Mouse (Mus musculus) liver, postnatal 0 days (tissue): ENCODE measurements around the gene Abhd6. TPM values are rescaled to one million over a fixed set of nuclear protein-coding genes. Genes with fewer than 3 reads are reported as not detected.

Source experiments
- ATAC-seq: fragments of 200-750 bp; cut with Nextera tagmentation; 2 replicates; pipeline ENCODE4 v1.8.0; 2017; ENCODE audit warnings: mild to moderate bottlenecking, moderate library complexity
- DNase-seq: peaks from one replicate; pipeline ENCODE4 v3.0.0-alpha.2; 2016
- H3K27ac ChIP-seq: fragments of 300-500 bp; sonication (generic); 2 replicates; pipeline ENCODE4 v1.5.1; 2014; ENCODE audit warnings: antibody characterized with exemption, moderate library complexity, mild to moderate bottlenecking, low read depth
- H3K27me3 ChIP-seq: fragments of 300-500 bp; sonication (generic); 2 replicates; pipeline ENCODE4 v1.6.1; 2014; ENCODE audit warnings: low read length, control low read depth, mixed read lengths; ENCODE audit not compliant: insufficient read depth
- H3K36me3 ChIP-seq: fragments of 300-500 bp; sonication (generic); replicated peaks from 2 replicates; pipeline ENCODE4 v1.6.1; 2014; ENCODE audit warnings: mild to moderate bottlenecking, control low read depth, low read length, moderate library complexity, mixed read lengths; ENCODE audit not compliant: insufficient read depth
- H3K4me1 ChIP-seq: fragments of 300-500 bp; sonication (generic); 2 replicates; pipeline ENCODE4 v1.6.1; 2014; ENCODE audit warnings: antibody characterized with exemption, mild to moderate bottlenecking, control low read depth; ENCODE audit not compliant: insufficient read depth
- H3K4me2 ChIP-seq: fragments of 300-500 bp; sonication (generic); 2 replicates; pipeline ENCODE4 v1.6.1; 2014; ENCODE audit warnings: low read depth, mild to moderate bottlenecking, low read length, moderate library complexity, mixed read lengths
- H3K4me3 ChIP-seq: fragments of 300-500 bp; sonication (generic); 2 replicates; pipeline ENCODE4 v1.5.1; 2014; ENCODE audit warnings: low read depth, low read length
- H3K9ac ChIP-seq: fragments of 300-500 bp; sonication (generic); replicated peaks from 2 replicates; pipeline ENCODE4 v1.6.1; 2014; ENCODE audit warnings: mild to moderate bottlenecking, moderate library complexity
- H3K9me3 ChIP-seq: fragments of 300-500 bp; sonication (generic); 2 replicates; pipeline ENCODE4 v1.6.1; 2016; ENCODE audit warnings: mild to moderate bottlenecking, control low read depth, low read length, mixed read lengths
- CTCF ChIP-seq: sonication (generic); IDR thresholded peaks from 2 replicates; pipeline ENCODE4 v1.5.1; 2016; ENCODE audit warnings: antibody characterized with exemption, low read depth
- EP300 ChIP-seq: IDR thresholded peaks from 2 replicates; pipeline ENCODE4 v1.6.1; 2016; ENCODE audit warnings: antibody characterized with exemption, low read depth, mild to moderate bottlenecking
- WGBS: fragments of 180-500 bp; shearing (Covaris S2); extraction: QIAGEN DNeasy Blood & Tissue Kit; methylation state at CpG from one replicate; pipeline ENCODE4 v1.1.7; 2014; ENCODE audit not compliant: insufficient replicate concordance; 5-methylcytosine and 5-hydroxymethylcytosine counted together
- polyA plus RNA-seq: library from polyadenylated mRNA; unstranded; fragments of >200 nt; fragmentation: Nextera tagmentation; extraction: Ambion mirVana; gene quantifications from 2 replicates; pipeline ENCODE4 v1.2.1, GENCODE M21; 2015

The Abhd6 gene
- polyA plus RNA-seq, 1 experiment from 2014 or later = 34.0 TPM

GRCm38 (mm10) chr14:8051869-8052268 is 49.2 kb downstream of the Abhd6 start:
- no peak overlapping the region for H3K9ac ChIP-seq
- H3K27me3 ChIP-seq = no peaks in the 10 kb centered on the region
- no peaks in the 10 kb centered on the region for H3K4me1 ChIP-seq
- 82% methylated on average over 2 of the region's 2 CpGs for WGBS
- DNase-seq = no peak
- H3K36me3 ChIP-seq = peaks cover 2% of the 10 kb centered on the region; the same call in 1 of the 2 replicates
- no peaks in the 10 kb centered on the region for H3K9me3 ChIP-seq
- no peak overlapping the region for H3K4me2 ChIP-seq
- no peak overlapping the region for H3K4me3 ChIP-seq
- no peak for TF ChIP-seq CTCF
- TF ChIP-seq EP300 = no peak
- ATAC-seq = no peak
- H3K27ac ChIP-seq = no peak overlapping the region

GRCm38 (mm10) chr14:8052661-8053060 is 50.0 kb downstream of the Abhd6 start:
- DNase-seq = no peak
- no peak overlapping the region for H3K9ac ChIP-seq
- no peaks in the 10 kb centered on the region for H3K4me1 ChIP-seq
- ATAC-seq = no peak
- H3K4me3 ChIP-seq = no peak overlapping the region
- no peak overlapping the region for H3K27ac ChIP-seq
- no peaks in the 10 kb centered on the region for H3K27me3 ChIP-seq
- WGBS = 97% methylated on average over 7 of the region's 7 CpGs
- H3K4me2 ChIP-seq = no peak overlapping the region
- TF ChIP-seq EP300 (no peak), CTCF (no peak)
- H3K9me3 ChIP-seq = no peaks in the 10 kb centered on the region
- 0 out of 2 replicates have a peak, but pooled peaks cover 2% of the 10 kb centered on the region for H3K36me3 ChIP-seq

DNA sequence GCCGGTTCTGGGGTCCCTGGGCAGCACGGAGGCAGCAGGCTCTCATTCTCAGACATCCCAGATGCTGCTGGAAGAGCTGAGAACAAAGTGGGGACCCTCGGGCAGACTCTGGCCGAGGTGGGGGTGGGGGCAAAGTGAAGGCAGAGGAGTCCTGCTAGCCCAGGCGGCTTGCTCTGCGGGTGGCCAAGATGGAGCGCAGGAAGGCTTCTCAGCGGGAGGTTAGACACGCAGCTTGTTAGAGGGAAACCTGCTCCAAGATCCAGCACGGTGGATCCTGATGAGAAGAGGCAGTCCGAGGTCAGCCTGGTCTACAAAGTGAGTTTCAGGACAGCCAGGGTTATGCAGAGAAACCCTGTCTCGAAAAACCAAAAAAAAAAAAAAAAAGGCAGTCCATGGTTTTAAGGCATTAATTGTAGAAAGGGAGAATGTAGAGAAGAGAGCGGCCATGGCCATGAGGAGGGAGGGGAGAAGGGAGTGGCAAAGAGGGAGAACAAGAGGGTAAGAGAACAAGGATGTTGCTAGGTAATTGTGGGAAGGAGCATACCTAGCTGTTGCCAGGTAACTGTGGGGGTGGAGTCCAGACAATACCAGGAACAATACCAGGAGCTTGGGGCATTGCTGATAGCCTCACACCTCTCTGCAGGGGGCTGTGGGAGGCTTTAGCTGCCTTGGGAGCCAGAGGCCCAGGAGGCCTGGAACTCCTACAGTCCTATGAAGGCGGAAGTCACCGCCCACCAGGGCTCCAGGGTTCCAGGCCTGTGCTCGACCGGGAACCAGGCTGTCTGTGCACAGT is 51.8 kb downstream of the Abhd6 start:
- no peak overlapping the region for H3K27ac ChIP-seq
- ATAC-seq = no peak

GRCm38 (mm10) chr14:8056076-8056475 is 53.4 kb downstream of the Abhd6 start:
- no peak for TF ChIP-seq EP300
- no peak for TF ChIP-seq CTCF
- ATAC-seq = no peak
- Histone ChIP-seq H3K27me3 (no peaks in the 10 kb centered on the region), H3K27ac (no peak overlapping the region), H3K9me3 (no peaks in the 10 kb centered on the region), H3K4me3 (no peak overlapping the region), H3K4me1 (no peaks in the 10 kb centered on the region), H3K9ac (no peak overlapping the region), H3K36me3 (no peaks in the 10 kb centered on the region), H3K4me2 (no peak overlapping the region)
- WGBS = 85% methylated on average over 5 of the region's 5 CpGs
- DNase-seq = no peak

More for the DNA sequence above, 51.8 kb downstream of the Abhd6 start:
- DNase-seq = no peak
- no peak overlapping the region for H3K9ac ChIP-seq
- WGBS = 69% methylated on average over 17 of the region's 17 CpGs
- no peaks in the 10 kb centered on the region for H3K9me3 ChIP-seq
- no peak overlapping the region for H3K4me2 ChIP-seq
- 0 out of 2 replicates have a peak, but pooled peaks cover 1% of the 10 kb centered on the region for H3K36me3 ChIP-seq
- TF ChIP-seq CTCF (no peak), EP300 (no peak)
- no peak overlapping the region for H3K4me3 ChIP-seq
- H3K4me1 ChIP-seq = no peaks in the 10 kb centered on the region
- no peaks in the 10 kb centered on the region for H3K27me3 ChIP-seq

DNA sequence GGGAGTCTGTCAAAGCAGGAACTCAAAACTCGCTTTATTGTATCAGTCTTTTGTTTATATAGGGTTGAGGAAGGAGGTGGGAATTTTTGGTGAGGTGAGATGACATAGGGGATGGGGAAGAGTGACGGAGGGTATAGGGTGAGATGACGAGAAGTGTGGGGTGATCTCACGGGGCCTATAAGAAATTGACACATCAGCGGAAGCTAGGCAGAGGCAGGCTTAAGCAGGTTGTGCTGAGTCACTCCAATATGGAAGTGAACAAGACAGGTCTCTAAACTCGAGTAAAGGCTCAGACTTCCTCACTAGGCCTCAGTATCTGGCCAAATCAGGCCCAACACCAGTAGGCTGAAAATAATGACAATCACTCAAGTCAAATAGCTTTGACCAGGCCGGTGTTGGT is 57.2 kb downstream of the Abhd6 start:
- H3K9ac ChIP-seq = no peak overlapping the region
- H3K27ac ChIP-seq = no peak overlapping the region
- WGBS = 85% methylated on average over 7 of the region's 7 CpGs
- peaks cover 6% of the 10 kb centered on the region; the same call in 1 of the 2 replicates for H3K4me1 ChIP-seq
- no peaks in the 10 kb centered on the region for H3K36me3 ChIP-seq
- H3K9me3 ChIP-seq = no peaks in the 10 kb centered on the region
- H3K27me3 ChIP-seq = no peaks in the 10 kb centered on the region
- H3K4me3 ChIP-seq = no peak overlapping the region
- no peak for TF ChIP-seq EP300
- TF ChIP-seq CTCF = no peak
- ATAC-seq = no peak
- no peak overlapping the region for H3K4me2 ChIP-seq
- DNase-seq = no peak

GRCm38 (mm10) chr14:8062076-8062475 is 59.4 kb downstream of the Abhd6 start:
- ATAC-seq (no peak), DNase-seq (no peak)
- Histone ChIP-seq H3K9me3 (no peaks in the 10 kb centered on the region), H3K27me3 (no peaks in the 10 kb centered on the region), H3K27ac (no peak overlapping the region), H3K4me2 (no peak overlapping the region), H3K36me3 (no peaks in the 10 kb centered on the region), H3K4me3 (no peak overlapping the region), H3K9ac (no peak overlapping the region), H3K4me1 (peaks cover 6% of the 10 kb centered on the region; the same call in 1 of the 2 replicates)
- WGBS = 24% methylated on average over 3 of the region's 3 CpGs
- TF ChIP-seq CTCF (no peak), EP300 (no peak)
